Mouse (Mus musculus): ENCODE measurements around the gene Cenpt. TPM values are rescaled to one million over a fixed set of nuclear protein-coding genes. Genes with fewer than 3 reads are reported as not detected.
"Not testable (repeated sequence)": the region's sequence is repeated elsewhere in the genome, so short reads cannot be mapped to it uniquely, and the experiment has no call there.

Cenpt gene
- polyA plus RNA-seq, 1 experiment from 2014 or later = 37.2 TPM

GRCm38 (mm10) chr8:105833740-105834139, 19.3 kb downstream of the Cenpt start:
- not testable (repeated sequence) for H3K27me3 ChIP-seq (ENCODE audit: control insufficient read depth, insufficient read depth, low read length); H3K4me1 ChIP-seq (ENCODE audit: control insufficient read depth in 2 of 2, insufficient read depth in 2 of 2, low read length in 2 of 2); H3K4me3 ChIP-seq (ENCODE audit: control insufficient read depth in 1 of 2, insufficient read depth in 1 of 2, low read depth in 1 of 2, low read length in 2 of 2); H3K9ac ChIP-seq (ENCODE audit: low read length); H3K27ac ChIP-seq (replicated peaks in 1 of 2; ENCODE audit: control insufficient read depth in 1 of 2, insufficient read depth in 1 of 2, low read depth in 2 of 2, low read length in 2 of 2); H3K9me3 ChIP-seq (ENCODE audit: control insufficient read depth, low read length); ATAC-seq (ENCODE audit: insufficient number of reproducible peaks, insufficient read depth, low FRiP score, low read depth); H3K4me2 ChIP-seq (ENCODE audit: low read length); H3K36me3 ChIP-seq (ENCODE audit: control insufficient read depth, insufficient read depth, low read length)
- WGBS = 65% methylated on average over 2 of the region's 2 CpGs

- WGBS = under 1% methylated on average over 52 of the region's 52 CpGs
- no peaks in the 10 kb centered on the region for H3K27me3 ChIP-seq (ENCODE audit: control insufficient read depth, insufficient read depth, low read length)
- peak within 1 kb of the TSS; percentile 98 for H3K9ac ChIP-seq (ENCODE audit: low read length)
- H3K27ac ChIP-seq (replicated peaks in 1 of 2; ENCODE audit: control insufficient read depth in 1 of 2, insufficient read depth in 1 of 2, low read depth in 2 of 2, low read length in 2 of 2) = peak within 1 kb of the TSS; percentile 43 to 79
- H3K4me3 ChIP-seq (ENCODE audit: control insufficient read depth in 1 of 2, insufficient read depth in 1 of 2, low read depth in 1 of 2, low read length in 2 of 2) = peak within 1 kb of the TSS; percentile 89 to 97
- peaks cover 28% of the 10 kb centered on the region for H3K36me3 ChIP-seq (ENCODE audit: control insufficient read depth, insufficient read depth, low read length)
- no peaks in the 10 kb centered on the region for H3K9me3 ChIP-seq (ENCODE audit: control insufficient read depth, low read length)
- H3K4me1 ChIP-seq (ENCODE audit: control insufficient read depth in 2 of 2, insufficient read depth in 2 of 2, low read length in 2 of 2) = peaks cover 0 to 9% of the 10 kb centered on the region in 2 experiments; a peak in 2 of 4 replicates
- H3K4me2 ChIP-seq (ENCODE audit: low read length) = peak within 1 kb of the TSS; percentile 92
- ATAC-seq (ENCODE audit: insufficient number of reproducible peaks, insufficient read depth, low FRiP score, low read depth) = peak; percentile 98
Observed at GRCm38 (mm10) chr8:105826861-105827848, 25.9 kb downstream of the Cenpt start, which contains the start of the genes Ranbp10 and Tsnaxip1. Gene Ranbp10 (minus strand): TSS chr8:105827350. Gene Tsnaxip1 (plus strand): TSS chr8:105827731.

- ATAC-seq (ENCODE audit: insufficient number of reproducible peaks, insufficient read depth, low FRiP score, low read depth) = no peak
- 8% methylated on average over 4 of the region's 4 CpGs for WGBS
- H3K27ac ChIP-seq (replicated peaks in 1 of 2; ENCODE audit: control insufficient read depth in 1 of 2, insufficient read depth in 1 of 2, low read depth in 2 of 2, low read length in 2 of 2) = peak overlapping the region; percentile 43 to 79; a peak in 3 of 4 replicates
Observed at GRCm38 (mm10) chr8:105826379-105826778, 26.7 kb downstream of the Cenpt start.

GRCm38 (mm10) chr8:105825506-105825905, 27.6 kb downstream of the Cenpt start:
- peak overlapping the region; percentile 98; the same call in 1 of the 2 replicates for H3K9ac ChIP-seq (ENCODE audit: low read length)
- H3K4me2 ChIP-seq (ENCODE audit: low read length) = peak overlapping the region; percentile 92
- H3K4me1 ChIP-seq (ENCODE audit: control insufficient read depth in 2 of 2, insufficient read depth in 2 of 2, low read length in 2 of 2) = peaks cover 2 to 10% of the 10 kb centered on the region in 2 experiments; a peak in 3 of 4 replicates
- H3K27me3 ChIP-seq (ENCODE audit: control insufficient read depth, insufficient read depth, low read length) = no peaks in the 10 kb centered on the region
- peak overlapping the region in 1 of 2 experiments; percentile 97; a peak in 1 of 4 replicates for H3K4me3 ChIP-seq (ENCODE audit: control insufficient read depth in 1 of 2, insufficient read depth in 1 of 2, low read depth in 1 of 2, low read length in 2 of 2)
- H3K36me3 ChIP-seq (ENCODE audit: control insufficient read depth, insufficient read depth, low read length) = peaks cover 43% of the 10 kb centered on the region
- H3K27ac ChIP-seq (replicated peaks in 1 of 2; ENCODE audit: control insufficient read depth in 1 of 2, insufficient read depth in 1 of 2, low read depth in 2 of 2, low read length in 2 of 2) = no peak overlapping the region
- WGBS = 82% methylated on average over 4 of the region's 4 CpGs
- H3K9me3 ChIP-seq (ENCODE audit: control insufficient read depth, low read length) = no peaks in the 10 kb centered on the region
- ATAC-seq (ENCODE audit: insufficient number of reproducible peaks, insufficient read depth, low FRiP score, low read depth) = no peak

More at GRCm38 (mm10) chr8:105826379-105826778, 26.7 kb downstream of the Cenpt start:
- Histone ChIP-seq H3K36me3 (ENCODE audit: control insufficient read depth, insufficient read depth, low read length) (peaks cover 36% of the 10 kb centered on the region), H3K4me2 (ENCODE audit: low read length) (peak overlapping the region; percentile 92), H3K27me3 (ENCODE audit: control insufficient read depth, insufficient read depth, low read length) (no peaks in the 10 kb centered on the region), H3K9ac (ENCODE audit: low read length) (peak overlapping the region; percentile 98), H3K4me1 (ENCODE audit: control insufficient read depth in 2 of 2, insufficient read depth in 2 of 2, low read length in 2 of 2) (peaks cover 0 to 9% of the 10 kb centered on the region in 2 experiments; a peak in 2 of 4 replicates), H3K9me3 (ENCODE audit: control insufficient read depth, low read length) (no peaks in the 10 kb centered on the region), H3K4me3 (ENCODE audit: control insufficient read depth in 1 of 2, insufficient read depth in 1 of 2, low read depth in 1 of 2, low read length in 2 of 2) (peak overlapping the region; percentile 89 to 97)

- Histone ChIP-seq H3K36me3 (ENCODE audit: control insufficient read depth, insufficient read depth, low read length) (peaks cover 59% of the 10 kb centered on the region), H3K9me3 (ENCODE audit: control insufficient read depth, low read length) (no peaks in the 10 kb centered on the region), H3K9ac (ENCODE audit: low read length) (no peak overlapping the region), H3K4me2 (ENCODE audit: low read length) (no peak overlapping the region), H3K27ac (replicated peaks in 1 of 2; ENCODE audit: control insufficient read depth in 1 of 2, insufficient read depth in 1 of 2, low read depth in 2 of 2, low read length in 2 of 2) (no peak overlapping the region), H3K4me3 (ENCODE audit: control insufficient read depth in 1 of 2, insufficient read depth in 1 of 2, low read depth in 1 of 2, low read length in 2 of 2) (no peak overlapping the region), H3K4me1 (ENCODE audit: control insufficient read depth in 2 of 2, insufficient read depth in 2 of 2, low read length in 2 of 2) (peaks cover 2 to 6% of the 10 kb centered on the region in 2 experiments; a peak in 3 of 4 replicates), H3K27me3 (ENCODE audit: control insufficient read depth, insufficient read depth, low read length) (no peaks in the 10 kb centered on the region)
- WGBS = 78% methylated on average over 1 of the region's 1 CpGs
- peak; percentile 58 for ATAC-seq (ENCODE audit: insufficient number of reproducible peaks, insufficient read depth, low FRiP score, low read depth)
Observed at GRCm38 (mm10) chr8:105820925-105821324, 32.2 kb downstream of the Cenpt start.

DNA sequence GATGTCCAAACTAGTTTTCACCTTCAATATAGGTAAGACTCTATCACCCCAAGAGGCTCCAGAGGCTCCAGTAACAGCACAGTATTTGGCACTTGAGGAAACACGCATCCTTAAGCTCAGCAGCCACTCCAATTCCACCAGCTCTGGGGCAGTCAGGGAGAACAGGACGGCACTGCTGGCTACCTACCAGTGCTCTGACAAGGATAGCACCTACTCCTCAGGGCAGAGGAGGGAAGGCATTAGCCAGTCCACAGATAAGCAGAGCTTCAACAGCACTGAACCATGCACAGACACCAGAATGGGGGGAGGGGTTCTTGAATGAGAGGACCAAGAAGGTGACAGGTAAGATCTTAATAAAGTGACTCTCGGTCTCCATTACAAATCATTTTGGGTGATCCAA, 33.4 kb downstream of the Cenpt start:
- H3K27ac ChIP-seq (replicated peaks in 1 of 2; ENCODE audit: control insufficient read depth in 1 of 2, insufficient read depth in 1 of 2, low read depth in 2 of 2, low read length in 2 of 2) = no peak overlapping the region
- H3K9ac ChIP-seq (ENCODE audit: low read length) = no peak overlapping the region
- ATAC-seq (ENCODE audit: insufficient number of reproducible peaks, insufficient read depth, low FRiP score, low read depth) = no peak
- H3K4me1 ChIP-seq (ENCODE audit: control insufficient read depth in 2 of 2, insufficient read depth in 2 of 2, low read length in 2 of 2) = peaks cover 2% of the 10 kb centered on the region in 2 experiments; a peak in 1 of 4 replicates
- H3K27me3 ChIP-seq (ENCODE audit: control insufficient read depth, insufficient read depth, low read length) = no peaks in the 10 kb centered on the region
- H3K4me3 ChIP-seq (ENCODE audit: control insufficient read depth in 1 of 2, insufficient read depth in 1 of 2, low read depth in 1 of 2, low read length in 2 of 2) = no peak overlapping the region
- H3K9me3 ChIP-seq (ENCODE audit: control insufficient read depth, low read length) = no peaks in the 10 kb centered on the region
- peaks cover 48% of the 10 kb centered on the region for H3K36me3 ChIP-seq (ENCODE audit: control insufficient read depth, insufficient read depth, low read length)
- H3K4me2 ChIP-seq (ENCODE audit: low read length) = no peak overlapping the region; the same call in 1 of the 2 replicates
- 78% methylated on average over 3 of the region's 3 CpGs for WGBS

- no peak overlapping the region for H3K27ac ChIP-seq (replicated peaks in 1 of 2; ENCODE audit: control insufficient read depth in 1 of 2, insufficient read depth in 1 of 2, low read depth in 2 of 2, low read length in 2 of 2)
- H3K4me1 ChIP-seq (ENCODE audit: control insufficient read depth in 2 of 2, insufficient read depth in 2 of 2, low read length in 2 of 2) = peaks cover 2 to 16% of the 10 kb centered on the region in 2 experiments
- no peaks in the 10 kb centered on the region for H3K9me3 ChIP-seq (ENCODE audit: control insufficient read depth, low read length)
- no peak overlapping the region for H3K9ac ChIP-seq (ENCODE audit: low read length)
- H3K4me3 ChIP-seq (ENCODE audit: control insufficient read depth in 1 of 2, insufficient read depth in 1 of 2, low read depth in 1 of 2, low read length in 2 of 2) = no peak overlapping the region
- 94% methylated on average over 6 of the region's 6 CpGs for WGBS
- no peaks in the 10 kb centered on the region for H3K27me3 ChIP-seq (ENCODE audit: control insufficient read depth, insufficient read depth, low read length)
- ATAC-seq (ENCODE audit: insufficient number of reproducible peaks, insufficient read depth, low FRiP score, low read depth) = no peak
- no peak overlapping the region for H3K4me2 ChIP-seq (ENCODE audit: low read length)
- H3K36me3 ChIP-seq (ENCODE audit: control insufficient read depth, insufficient read depth, low read length) = peaks cover 14% of the 10 kb centered on the region
Observed at GRCm38 (mm10) chr8:105813241-105813640, 39.8 kb downstream of the Cenpt start.

Data from heart, embryonic 14.5 days (tissue).